Mouse (Mus musculus): ENCODE measurements at regions not wholly inside any gene's neighbourhood (a gene's known extent, or its start where the extent isn't known, plus 50 kb on each side); places are given as distances from the start of the nearest gene placed in this dataset.

- H3K27ac ChIP-seq (ENCODE audit: insufficient read depth, low read length): no peak overlapping the region
- no peak overlapping the region for H3K4me3 ChIP-seq (ENCODE audit: insufficient read depth, low read length)
- TF ChIP-seq POLR2A (IDR thresholded peaks at IDR 0.05; ENCODE audit: low read depth, low read length): no peak
- TF ChIP-seq CTCF (IDR thresholded peaks at IDR 0.05; ENCODE audit: borderline replicate concordance, insufficient read depth, low read length): no peak
- no peaks in the 10 kb centered on the region; the same call in 1 of the 2 replicates for H3K4me1 ChIP-seq (ENCODE audit: control insufficient read depth, insufficient read depth, low read length)
Observed at GRCm38 (mm10) chr11:20916961-20917360, 86.1 kb upstream of the Lgalsl start.

- TF ChIP-seq CTCF (IDR thresholded peaks at IDR 0.05; ENCODE audit: borderline replicate concordance, insufficient read depth, low read length): no peak
- no peak for TF ChIP-seq POLR2A (IDR thresholded peaks at IDR 0.05; ENCODE audit: low read depth, low read length)
- Histone ChIP-seq H3K4me3 (ENCODE audit: insufficient read depth, low read length) (no peak overlapping the region), H3K27ac (ENCODE audit: insufficient read depth, low read length) (no peak overlapping the region), H3K4me1 (ENCODE audit: control insufficient read depth, insufficient read depth, low read length) (no peaks in the 10 kb centered on the region; the same call in 1 of the 2 replicates)
Observed at GRCm38 (mm10) chr11:20917483-20917882, 86.6 kb upstream of the Lgalsl start.

DNA sequence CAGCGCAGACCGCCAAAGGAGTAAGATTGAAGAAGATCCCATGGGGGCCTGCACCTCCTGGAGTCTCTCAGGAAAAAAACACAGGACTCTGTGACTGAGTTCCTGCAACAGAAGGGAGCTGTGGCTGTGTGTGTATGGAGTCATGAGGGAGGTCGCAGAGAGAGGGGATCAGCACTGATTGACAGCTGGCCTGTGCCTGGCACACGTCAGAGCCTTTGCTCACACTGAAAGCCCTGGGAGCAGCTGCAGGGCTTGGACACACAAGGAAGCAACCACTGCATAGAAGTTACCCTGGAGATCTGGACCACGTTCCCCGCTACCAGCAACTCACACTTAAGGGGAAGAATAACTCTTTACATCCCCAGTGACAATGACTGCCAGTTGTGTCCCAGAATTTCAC, 92.3 kb upstream of the Lgalsl start:
- Histone ChIP-seq H3K4me1 (ENCODE audit: control insufficient read depth, insufficient read depth, low read length) (no peaks in the 10 kb centered on the region), H3K27ac (ENCODE audit: insufficient read depth, low read length) (no peak overlapping the region), H3K4me3 (ENCODE audit: insufficient read depth, low read length) (no peak overlapping the region)
- TF ChIP-seq POLR2A (IDR thresholded peaks at IDR 0.05; ENCODE audit: low read depth, low read length) (no peak), CTCF (IDR thresholded peaks at IDR 0.05; ENCODE audit: borderline replicate concordance, insufficient read depth, low read length) (no peak)

DNA sequence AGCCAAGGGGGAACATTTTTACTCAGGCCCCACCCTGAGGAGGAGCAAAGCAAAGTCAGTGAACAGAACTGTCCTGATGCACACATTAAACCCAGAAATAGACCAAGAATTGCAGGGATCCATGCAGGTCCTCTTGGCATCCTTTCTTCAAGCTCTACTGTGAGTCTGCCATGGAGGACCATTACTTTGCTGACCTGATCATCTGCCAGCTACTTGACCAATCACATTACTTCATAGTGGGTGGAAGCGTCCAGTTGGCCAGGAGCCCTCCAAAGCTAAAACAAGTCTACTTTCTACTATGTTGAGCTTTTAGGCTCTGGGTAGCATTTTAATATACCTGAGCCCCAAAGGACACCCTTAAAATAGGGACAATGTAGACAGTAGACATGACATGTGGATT, 98.6 kb upstream of the Lgalsl start:
- TF ChIP-seq CTCF (IDR thresholded peaks at IDR 0.05; ENCODE audit: borderline replicate concordance, insufficient read depth, low read length): no peak
- TF ChIP-seq POLR2A (IDR thresholded peaks at IDR 0.05; ENCODE audit: low read depth, low read length): no peak

DNA sequence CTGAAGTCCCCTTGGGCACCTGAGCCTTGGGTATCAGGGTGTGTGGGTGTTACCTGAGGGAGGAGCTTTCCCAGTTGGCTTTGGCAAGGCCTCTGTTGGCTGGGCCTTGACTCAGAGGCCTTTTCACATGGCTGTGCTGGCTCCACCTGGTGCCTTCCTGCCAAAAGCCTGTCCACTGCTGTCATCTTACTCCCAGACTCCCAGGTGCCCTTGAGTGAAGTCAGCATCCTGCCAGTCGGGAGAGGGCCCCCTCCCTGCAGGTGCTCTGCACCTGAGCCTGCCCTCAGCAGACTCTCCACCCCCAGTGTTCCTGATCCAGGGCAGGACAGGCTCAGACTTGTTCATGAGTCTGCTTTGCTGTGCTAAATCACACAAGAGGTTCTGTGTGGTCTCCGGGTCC, 99.2 kb upstream of the Lgalsl start:
- H3K27ac ChIP-seq (ENCODE audit: insufficient read depth, low read length): no peak overlapping the region
- H3K4me1 ChIP-seq (ENCODE audit: control insufficient read depth, insufficient read depth, low read length): no peaks in the 10 kb centered on the region
- no peak overlapping the region for H3K4me3 ChIP-seq (ENCODE audit: insufficient read depth, low read length)
- TF ChIP-seq POLR2A (IDR thresholded peaks at IDR 0.05; ENCODE audit: low read depth, low read length) (no peak), CTCF (IDR thresholded peaks at IDR 0.05; ENCODE audit: borderline replicate concordance, insufficient read depth, low read length) (no peak)

More for the DNA sequence above, 98.6 kb upstream of the Lgalsl start:
- H3K4me3 ChIP-seq (ENCODE audit: insufficient read depth, low read length): no peak overlapping the region
- H3K4me1 ChIP-seq (ENCODE audit: control insufficient read depth, insufficient read depth, low read length): no peaks in the 10 kb centered on the region
- no peak overlapping the region for H3K27ac ChIP-seq (ENCODE audit: insufficient read depth, low read length)

GRCm38 (mm10) chr11:20930573-20930972, 99.7 kb upstream of the Lgalsl start:
- Histone ChIP-seq H3K4me3 (ENCODE audit: insufficient read depth, low read length) (no peak overlapping the region), H3K27ac (ENCODE audit: insufficient read depth, low read length) (no peak overlapping the region), H3K4me1 (ENCODE audit: control insufficient read depth, insufficient read depth, low read length) (no peaks in the 10 kb centered on the region)
- TF ChIP-seq POLR2A (IDR thresholded peaks at IDR 0.05; ENCODE audit: low read depth, low read length) (no peak), CTCF (IDR thresholded peaks at IDR 0.05; ENCODE audit: borderline replicate concordance, insufficient read depth, low read length) (no peak)

DNA sequence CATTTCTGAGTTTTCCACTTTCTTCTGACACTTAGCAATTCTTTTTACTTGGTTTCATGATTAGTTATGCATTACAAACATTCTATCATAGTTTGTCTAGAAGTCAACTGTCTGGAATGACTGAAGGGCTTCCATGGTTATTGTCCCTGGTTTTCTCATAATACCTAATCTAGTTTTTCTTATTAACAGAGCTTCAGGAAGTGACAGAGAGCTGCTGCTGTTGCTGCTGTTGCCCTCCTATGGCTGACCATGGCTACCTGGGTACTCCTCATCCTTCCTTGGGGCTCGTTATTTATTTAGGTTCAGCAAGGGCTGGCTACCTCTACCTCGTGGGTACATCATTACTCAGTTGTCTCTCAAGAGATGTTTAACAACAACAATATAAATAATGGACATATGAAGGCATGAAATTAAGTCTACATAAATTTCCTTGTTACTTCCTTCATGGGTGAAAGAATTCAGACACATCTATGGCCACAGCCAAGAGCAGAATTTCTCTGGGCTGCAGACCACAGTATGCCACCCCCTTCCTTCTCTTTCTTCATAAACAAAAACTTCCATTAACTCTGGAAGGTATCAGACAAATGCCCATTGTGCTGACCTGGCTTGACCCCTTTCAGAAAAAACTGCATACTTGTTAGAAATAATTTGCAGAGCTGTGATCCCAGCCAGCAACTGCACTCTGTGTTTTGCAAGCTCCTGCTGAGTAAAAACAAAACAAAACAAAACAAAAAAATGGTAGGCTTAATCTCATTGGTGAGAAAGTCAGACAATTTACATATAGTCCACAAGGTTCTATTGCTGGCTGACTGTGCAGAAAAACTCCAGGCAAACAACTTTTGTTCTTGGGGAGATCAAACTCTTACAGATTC, 103.6 kb upstream of the Lgalsl start:
- H3K27ac ChIP-seq (ENCODE audit: insufficient read depth, low read length): no peak overlapping the region
- TF ChIP-seq POLR2A (IDR thresholded peaks at IDR 0.05; ENCODE audit: low read depth, low read length) (no peak), CTCF (IDR thresholded peaks at IDR 0.05; ENCODE audit: borderline replicate concordance, insufficient read depth, low read length) (no peak)
- H3K4me1 ChIP-seq (ENCODE audit: control insufficient read depth, insufficient read depth, low read length): no peaks in the 10 kb centered on the region
- H3K4me3 ChIP-seq (ENCODE audit: insufficient read depth, low read length): no peak overlapping the region

- Histone ChIP-seq H3K4me3 (ENCODE audit: insufficient read depth, low read length) (no peak overlapping the region), H3K4me1 (ENCODE audit: control insufficient read depth, insufficient read depth, low read length) (no peaks in the 10 kb centered on the region), H3K27ac (ENCODE audit: insufficient read depth, low read length) (no peak overlapping the region)
- TF ChIP-seq POLR2A (IDR thresholded peaks at IDR 0.05; ENCODE audit: low read depth, low read length) (no peak), CTCF (IDR thresholded peaks at IDR 0.05; ENCODE audit: borderline replicate concordance, insufficient read depth, low read length) (no peak)
Observed at GRCm38 (mm10) chr11:20935063-20935370, 104.2 kb upstream of the Lgalsl start.

GRCm38 (mm10) chr11:20935910-20936309, 105.1 kb upstream of the Lgalsl start:
- H3K27ac ChIP-seq (ENCODE audit: insufficient read depth, low read length): no peak overlapping the region
- no peaks in the 10 kb centered on the region for H3K4me1 ChIP-seq (ENCODE audit: control insufficient read depth, insufficient read depth, low read length)
- H3K4me3 ChIP-seq (ENCODE audit: insufficient read depth, low read length): no peak overlapping the region
- no peak for TF ChIP-seq CTCF (IDR thresholded peaks at IDR 0.05; ENCODE audit: borderline replicate concordance, insufficient read depth, low read length)
- no peak for TF ChIP-seq POLR2A (IDR thresholded peaks at IDR 0.05; ENCODE audit: low read depth, low read length)

DNA sequence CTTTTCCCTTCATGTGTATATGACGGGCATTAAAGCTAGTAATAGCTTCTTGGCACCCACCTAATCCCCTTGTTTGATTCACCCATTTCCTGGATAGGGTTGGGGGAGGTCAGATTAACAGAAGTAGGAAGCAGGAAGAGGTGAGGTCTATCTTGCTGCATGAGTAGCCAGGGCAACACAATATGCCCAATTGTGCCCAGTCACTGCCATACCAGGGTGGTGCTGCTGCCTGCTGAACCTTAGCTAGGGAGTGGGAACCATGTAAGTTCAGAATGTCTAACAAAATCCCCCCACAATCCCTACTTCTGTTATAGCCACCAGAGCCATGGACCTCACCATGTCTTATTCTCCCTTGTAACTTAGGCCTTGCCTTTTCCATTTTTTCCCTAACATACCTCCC, 106.1 kb upstream of the Lgalsl start:
- no peak overlapping the region for H3K4me3 ChIP-seq (ENCODE audit: insufficient read depth, low read length)
- H3K27ac ChIP-seq (ENCODE audit: insufficient read depth, low read length): no peak overlapping the region
- H3K4me1 ChIP-seq (ENCODE audit: control insufficient read depth, insufficient read depth, low read length): no peaks in the 10 kb centered on the region
- TF ChIP-seq CTCF (IDR thresholded peaks at IDR 0.05; ENCODE audit: borderline replicate concordance, insufficient read depth, low read length): no peak
- TF ChIP-seq POLR2A (IDR thresholded peaks at IDR 0.05; ENCODE audit: low read depth, low read length): no peak
